Mouse (Mus musculus): ENCODE measurements around the gene Flvcr1.

DNA sequence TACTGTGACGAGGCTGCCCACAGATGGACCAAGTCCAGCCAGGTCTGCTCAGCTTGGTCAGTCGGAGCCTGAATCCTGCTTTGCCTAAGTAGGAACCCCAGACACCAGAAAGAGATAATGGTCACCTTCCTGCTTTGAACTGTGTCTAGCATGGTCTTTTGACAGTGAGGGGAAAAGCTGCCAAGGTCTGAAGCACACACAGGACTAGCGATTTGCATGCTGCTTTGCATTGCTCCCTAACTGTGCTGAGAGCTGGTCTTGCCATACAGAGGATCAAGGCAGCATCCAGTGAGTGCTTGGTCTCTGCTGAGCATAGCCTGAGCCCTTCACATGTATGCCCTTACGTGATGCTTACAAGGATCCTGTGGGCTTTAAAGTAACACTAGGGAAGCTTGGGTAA is 44.5 kb downstream of the Flvcr1 start:
- no peak for TF ChIP-seq POLR2A (IDR thresholded peaks at IDR 0.05; ENCODE audit: borderline replicate concordance, low read depth, low read length)
- TF ChIP-seq CTCF (IDR thresholded peaks at IDR 0.05; ENCODE audit: low read depth, low read length), result no peak
